Mouse (Mus musculus): ENCODE measurements around the gene Ints6l. TPM values are rescaled to one million over a fixed set of nuclear protein-coding genes. Genes with fewer than 3 reads are reported as not detected.
A peak's percentile ranks its signal among the peaks of the same experiment; 100 is the strongest.

The Ints6l gene
- 21.2 and 24.1 TPM in 2 replicates for polyA plus RNA-seq (2016; fragmentation: Nextera tagmentation; extraction: Ambion mirVana)

- H3K27ac ChIP-seq, result peak within 1 kb of the TSS; percentile 96
- 0 out of 2 replicates have a peak, but pooled peaks cover 5% of the 10 kb centered on the region for H3K4me1 ChIP-seq
- DNase-seq (ENCODE audit: extremely low spot score, low spot score), result peak; percentile 68
- H3K9me3 ChIP-seq, result no peaks in the 10 kb centered on the region; the same call in 1 of the 2 replicates
- H3K4me3 ChIP-seq, result peak within 1 kb of the TSS; percentile 66
- no peaks in the 10 kb centered on the region for H3K36me3 ChIP-seq (replicated peaks)
- no peaks in the 10 kb centered on the region for H3K27me3 ChIP-seq (ENCODE audit: poor library complexity, severe bottlenecking)
- WGBS, result 17% methylated on average over 22 of the region's 22 CpGs
These were observed at the start of gene Ints6l for GRCm38 (mm10) chrX:56454671-56455371. Gene Ints6l (plus strand): TSS chrX:56454857.

GRCm38 (mm10) chrX:56405482-56405881 lies 49.2 kb upstream of the Ints6l start:
- Histone ChIP-seq H3K4me3 (no peak overlapping the region), H3K9me3 (no peaks in the 10 kb centered on the region), H3K27me3 (ENCODE audit: poor library complexity, severe bottlenecking) (no peaks in the 10 kb centered on the region), H3K4me1 (peaks cover 13% of the 10 kb centered on the region; the same call in 1 of the 2 replicates), H3K27ac (no peak overlapping the region), H3K36me3 (replicated peaks) (no peaks in the 10 kb centered on the region)
- 84% methylated on average over 1 of the region's 1 CpGs for WGBS
- DNase-seq (ENCODE audit: extremely low spot score, low spot score), result no peak

- Histone ChIP-seq H3K9me3 (no peaks in the 10 kb centered on the region), H3K4me3 (no peak overlapping the region), H3K4me1 (peaks cover 13% of the 10 kb centered on the region; the same call in 1 of the 2 replicates), H3K36me3 (replicated peaks) (no peaks in the 10 kb centered on the region), H3K27me3 (ENCODE audit: poor library complexity, severe bottlenecking) (no peaks in the 10 kb centered on the region), H3K27ac (no peak overlapping the region)
- WGBS, result 63% methylated on average over 5 of the region's 5 CpGs
- no peak for DNase-seq (ENCODE audit: extremely low spot score, low spot score)
These were observed 48.5 kb upstream of the Ints6l start for GRCm38 (mm10) chrX:56406128-56406527.

- no peak overlapping the region for H3K27ac ChIP-seq
- H3K9me3 ChIP-seq, result no peaks in the 10 kb centered on the region
- H3K4me1 ChIP-seq, result no peaks in the 10 kb centered on the region
- no peak for DNase-seq (ENCODE audit: extremely low spot score, low spot score)
- H3K27me3 ChIP-seq (ENCODE audit: poor library complexity, severe bottlenecking), result no peaks in the 10 kb centered on the region
- 79% methylated on average over 3 of the region's 3 CpGs for WGBS
- no peaks in the 10 kb centered on the region for H3K36me3 ChIP-seq (replicated peaks)
- no peak overlapping the region for H3K4me3 ChIP-seq
These were observed 38.4 kb upstream of the Ints6l start for GRCm38 (mm10) chrX:56416277-56416676.

GRCm38 (mm10) chrX:56417541-56417940 lies 37.1 kb upstream of the Ints6l start:
- Histone ChIP-seq H3K4me3 (no peak overlapping the region), H3K36me3 (replicated peaks) (no peaks in the 10 kb centered on the region), H3K4me1 (no peaks in the 10 kb centered on the region), H3K9me3 (no peaks in the 10 kb centered on the region), H3K27ac (no peak overlapping the region), H3K27me3 (ENCODE audit: poor library complexity, severe bottlenecking) (no peaks in the 10 kb centered on the region)
- 73% methylated on average over 4 of the region's 4 CpGs for WGBS
- DNase-seq (ENCODE audit: extremely low spot score, low spot score), result no peak

- Histone ChIP-seq H3K36me3 (replicated peaks) (no peaks in the 10 kb centered on the region), H3K4me3 (no peak overlapping the region), H3K27me3 (ENCODE audit: poor library complexity, severe bottlenecking) (no peaks in the 10 kb centered on the region), H3K4me1 (no peaks in the 10 kb centered on the region), H3K9me3 (no peaks in the 10 kb centered on the region; the same call in 1 of the 2 replicates), H3K27ac (no peak overlapping the region)
- DNase-seq (ENCODE audit: extremely low spot score, low spot score), result no peak
- 56% methylated on average over 2 of the region's 2 CpGs for WGBS
These were observed 24.1 kb upstream of the Ints6l start for GRCm38 (mm10) chrX:56430601-56431000.

- Histone ChIP-seq H3K9me3 (no peaks in the 10 kb centered on the region; the same call in 1 of the 2 replicates), H3K27me3 (ENCODE audit: poor library complexity, severe bottlenecking) (no peaks in the 10 kb centered on the region), H3K4me3 (no peak overlapping the region), H3K4me1 (no peaks in the 10 kb centered on the region), H3K36me3 (replicated peaks) (no peaks in the 10 kb centered on the region), H3K27ac (no peak overlapping the region)
- 74% methylated on average over 7 of the region's 7 CpGs for WGBS
- no peak for DNase-seq (ENCODE audit: extremely low spot score, low spot score)
These were observed 18.8 kb upstream of the Ints6l start for GRCm38 (mm10) chrX:56435758-56436283.

- no peak overlapping the region for H3K4me3 ChIP-seq
- H3K4me1 ChIP-seq, result no peaks in the 10 kb centered on the region
- WGBS, result 84% methylated on average over 11 of the region's 11 CpGs
- DNase-seq (ENCODE audit: extremely low spot score, low spot score), result no peak
- H3K27ac ChIP-seq, result no peak overlapping the region
- no peaks in the 10 kb centered on the region for H3K36me3 ChIP-seq (replicated peaks)
- H3K9me3 ChIP-seq, result no peaks in the 10 kb centered on the region
- no peaks in the 10 kb centered on the region for H3K27me3 ChIP-seq (ENCODE audit: poor library complexity, severe bottlenecking)
These were observed 7.9 kb upstream of the Ints6l start for GRCm38 (mm10) chrX:56446487-56447428.

- Histone ChIP-seq H3K27ac (no peak within 1 kb of the TSS), H3K9me3 (no peaks in the 10 kb centered on the region), H3K36me3 (replicated peaks) (no peaks in the 10 kb centered on the region), H3K27me3 (ENCODE audit: poor library complexity, severe bottlenecking) (no peaks in the 10 kb centered on the region), H3K4me1 (no peaks in the 10 kb centered on the region), H3K4me3 (no peak within 1 kb of the TSS)
- 63% methylated on average over 4 of the region's 4 CpGs for WGBS
- no peak for DNase-seq (ENCODE audit: extremely low spot score, low spot score)
These were observed 7.1 kb upstream of the Ints6l start, which contains the start of gene Gm2174 for GRCm38 (mm10) chrX:56447524-56448015. Gene Gm2174 (plus strand): TSS chrX:56447965.

GRCm38 (mm10) chrX:56455372-56456246 lies 952 bp downstream of the Ints6l start:
- Histone ChIP-seq H3K4me3 (peak overlapping the region; percentile 66), H3K9me3 (no peaks in the 10 kb centered on the region; the same call in 1 of the 2 replicates), H3K27ac (peak overlapping the region; percentile 96), H3K4me1 (0 out of 2 replicates have a peak, but pooled peaks cover 5% of the 10 kb centered on the region), H3K36me3 (replicated peaks) (peaks cover 5% of the 10 kb centered on the region; the same call in 1 of the 2 replicates), H3K27me3 (ENCODE audit: poor library complexity, severe bottlenecking) (no peaks in the 10 kb centered on the region)
- peak; percentile 81 for DNase-seq (ENCODE audit: extremely low spot score, low spot score)
- 15% methylated on average over 61 of the region's 65 CpGs for WGBS

GRCm38 (mm10) chrX:56456379-56456778 lies 1.7 kb downstream of the Ints6l start:
- Histone ChIP-seq H3K27me3 (ENCODE audit: poor library complexity, severe bottlenecking) (no peaks in the 10 kb centered on the region), H3K4me3 (peak overlapping the region; percentile 66), H3K9me3 (no peaks in the 10 kb centered on the region; the same call in 1 of the 2 replicates), H3K36me3 (replicated peaks) (peaks cover 5% of the 10 kb centered on the region; the same call in 1 of the 2 replicates), H3K4me1 (0 out of 2 replicates have a peak, but pooled peaks cover 5% of the 10 kb centered on the region), H3K27ac (peak overlapping the region; percentile 96)
- DNase-seq (ENCODE audit: extremely low spot score, low spot score), result no peak
- WGBS, result 18% methylated on average over 8 of the region's 8 CpGs

Data from forebrain, embryonic 10.5 days (tissue).